ENCODE assay signal across 14 mouse cellular contexts in the genomic region with DNA sequence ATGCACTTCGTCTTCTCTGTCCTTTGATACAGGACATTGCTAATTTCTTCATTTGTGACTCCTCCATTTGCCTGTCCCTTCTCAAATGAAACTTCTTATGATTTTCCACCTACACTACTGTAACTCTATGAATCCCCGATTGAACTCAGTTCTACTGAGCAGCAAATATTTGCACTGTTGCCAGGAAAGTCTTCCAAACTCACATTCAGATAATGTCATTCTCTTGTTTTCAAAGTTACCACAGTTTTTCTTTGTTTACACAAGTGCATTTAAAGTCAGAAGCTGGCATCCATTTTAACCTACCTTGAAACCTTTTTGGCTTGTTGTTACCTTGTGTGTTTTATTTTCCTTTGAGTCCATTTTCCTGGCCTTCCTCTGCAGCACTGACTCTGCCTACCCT.
DNase-seq lines count a peak whose midpoint lies in the region; ATAC-seq and TF ChIP-seq lines count a peak whose summit lies in the region.
"Had no signal": no experiment of that assay in that cellular context is flagged by ENCODE, and none has a peak within 500 bp of the region (broad histone marks: within the 10 kb centered on the region; RNA-seq: fewer than 3 reads in every experiment).

No protein-coding gene starts in this region.

- no peak overlapping the region; the same call in 1 of the 2 replicates for H3K4me2 ChIP-seq in lung, postnatal 0 days (replicated peaks; ENCODE audit: low read depth, low read length)
- no peak overlapping the region for H3K4me2 ChIP-seq in stomach, embryonic 16.5 days (ENCODE audit: low read depth, low read length)
- H3K4me2 ChIP-seq: hindbrain, embryonic 13.5 days; limb, embryonic 13.5 days had no signal

- no peak for TF ChIP-seq EP300 in lung, postnatal 0 days (IDR thresholded peaks at IDR 0.05)

- TF ChIP-seq POLR2A in kidney, adult 2 months (IDR thresholded peaks at IDR 0.05; ENCODE audit: low read depth, low read length) = no peak

- peaks cover 4% of the 10 kb centered on the region; the same call in 1 of the 2 replicates for H3K4me1 ChIP-seq in kidney, adult 2 months (ENCODE audit: control insufficient read depth, insufficient read depth, low read length)
- peaks cover 7% of the 10 kb centered on the region; the same call in 1 of the 2 replicates for H3K4me1 ChIP-seq in lung, postnatal 0 days (ENCODE audit: insufficient read depth, low read depth, low read length)
- H3K4me1 ChIP-seq in stomach, embryonic 16.5 days (ENCODE audit: control insufficient read depth, insufficient read depth, low read length) = peaks cover 4% of the 10 kb centered on the region; the same call in 1 of the 2 replicates
- H3K4me1 ChIP-seq: hindbrain, embryonic 13.5 days had no signal

- no peak for DNase-seq in gastrocnemius, adult 2 months
- DNase-seq in gastrocnemius, adult 8-10 months (ENCODE audit: low spot score in 2 of 2) = no peak
- DNase-seq in kidney, adult 2 months = peak; percentile 8
- DNase-seq in kidney, adult 8-10 months = no peak
- no peak for DNase-seq in lung, postnatal 0 days (ENCODE audit: low spot score)
- no peak for DNase-seq in lung, postnatal 25 days (ENCODE audit: low spot score)
- no peak for DNase-seq in spleen, adult 18-20 months
- DNase-seq: cerebellum, adult 18-20 months; layer of hippocampus, adult 9-11 months had no signal

- H3K36me3 ChIP-seq in kidney, adult 2 months (ENCODE audit: control insufficient read depth, insufficient read depth, low read length) = no peaks in the 10 kb centered on the region
- no peaks in the 10 kb centered on the region for H3K36me3 ChIP-seq in lung, postnatal 0 days (ENCODE audit: insufficient read depth, low read length)
- no peaks in the 10 kb centered on the region for H3K36me3 ChIP-seq in stomach, embryonic 16.5 days (ENCODE audit: control insufficient read depth, insufficient read depth, low read length)
- H3K36me3 ChIP-seq: hindbrain, embryonic 13.5 days; limb, embryonic 13.5 days had no signal

- peak overlapping the region; percentile 81 for H3K27ac ChIP-seq in gastrocnemius, adult 2 months
- H3K27ac ChIP-seq in kidney, adult 2 months (ENCODE audit: insufficient read depth, low read depth, low read length) = peak overlapping the region; percentile 86
- peak overlapping the region; percentile 66 for H3K27ac ChIP-seq in lung, postnatal 0 days (ENCODE audit: low read length)
- H3K27ac ChIP-seq in stomach, embryonic 16.5 days (ENCODE audit: low read length) = peak overlapping the region; percentile 25; the same call in 1 of the 2 replicates
- H3K27ac ChIP-seq: hindbrain, embryonic 13.5 days; limb, embryonic 13.5 days had no signal

- WGBS in kidney, adult 2 months = 57% methylated on average over 2 of the region's 2 CpGs
- WGBS in lung, postnatal 0 days = 48% methylated on average over 2 of the region's 2 CpGs
- 47% methylated on average over 2 of the region's 2 CpGs for WGBS in stomach, embryonic 16.5 days

- TF ChIP-seq CTCF in gastrocnemius, adult 2 months (IDR thresholded peaks at IDR 0.05) = no peak
- TF ChIP-seq CTCF in kidney, adult 2 months (conservative IDR thresholded peaks at IDR 0.05; ENCODE audit: insufficient read depth, insufficient read length, low read depth, low read length) = no peak
- TF ChIP-seq CTCF in lung, postnatal 0 days (IDR thresholded peaks at IDR 0.05) = no peak

- no peaks in the 10 kb centered on the region for H3K27me3 ChIP-seq in kidney, adult 2 months (replicated peaks; ENCODE audit: control insufficient read depth, insufficient read depth, low read length)
- no peaks in the 10 kb centered on the region for H3K27me3 ChIP-seq in lung, postnatal 0 days (replicated peaks; ENCODE audit: insufficient read depth, low read length)
- no peaks in the 10 kb centered on the region for H3K27me3 ChIP-seq in stomach, embryonic 16.5 days (ENCODE audit: control insufficient read depth, insufficient read depth, low read length)
- H3K27me3 ChIP-seq: CH12.LX; hindbrain, embryonic 13.5 days; limb, embryonic 13.5 days had no signal

- peak overlapping the region; percentile 35 for H3K4me3 ChIP-seq in gastrocnemius, adult 2 months
- no peak overlapping the region for H3K4me3 ChIP-seq in kidney, adult 2 months (ENCODE audit: insufficient read depth, low read depth, low read length)
- no peak overlapping the region for H3K4me3 ChIP-seq in lung, postnatal 0 days (ENCODE audit: low read depth, low read length)
- H3K4me3 ChIP-seq in stomach, embryonic 16.5 days (replicated peaks; ENCODE audit: low read length) = no peak overlapping the region
- H3K4me3 ChIP-seq: hindbrain, embryonic 13.5 days; limb, embryonic 13.5 days had no signal

- H3K9ac ChIP-seq in lung, postnatal 0 days (replicated peaks; ENCODE audit: low read depth) = no peak overlapping the region
- no peak overlapping the region for H3K9ac ChIP-seq in stomach, embryonic 16.5 days (ENCODE audit: low read length)
- H3K9ac ChIP-seq: forebrain, postnatal 0 days; hindbrain, embryonic 13.5 days; limb, embryonic 13.5 days had no signal

- peak; percentile 11; the same call in 1 of the 2 replicates for ATAC-seq in lung, postnatal 0 days
- peak; percentile 29; the same call in 1 of the 2 replicates for ATAC-seq in stomach, embryonic 16.5 days (ENCODE audit: insufficient read depth, low FRiP score)

- intact Hi-C loops in gastrocnemius, adult 2 months (cut with DNase I) = no loop called here

- no peaks in the 10 kb centered on the region for H3K9me3 ChIP-seq in lung, postnatal 0 days (ENCODE audit: low read length)
- H3K9me3 ChIP-seq in stomach, embryonic 16.5 days (replicated peaks; ENCODE audit: control insufficient read depth, low read length) = no peaks in the 10 kb centered on the region
- H3K9me3 ChIP-seq: hindbrain, embryonic 13.5 days; limb, embryonic 13.5 days had no signal

Comparison
In these comparisons a context has a peak if more than half of its experiments do, and no peak if none do; other contexts are left out.
1. H3K27ac ChIP-seq: peak in every context shown above with its lines; median percentile 86 in kidney, adult 2 months; 81 in gastrocnemius, adult 2 months; 66 in lung, postnatal 0 days; 25 in stomach, embryonic 16.5 days.